Mouse (Mus musculus): Measurements from ENCODE around the gene Rfx4. TPM values are rescaled to one million over a fixed set of nuclear protein-coding genes. Genes with fewer than 3 reads are reported as not detected.

Gene Rfx4
- polyA plus RNA-seq, 1 experiment from 2014 or later: 0.05 TPM

DNA sequence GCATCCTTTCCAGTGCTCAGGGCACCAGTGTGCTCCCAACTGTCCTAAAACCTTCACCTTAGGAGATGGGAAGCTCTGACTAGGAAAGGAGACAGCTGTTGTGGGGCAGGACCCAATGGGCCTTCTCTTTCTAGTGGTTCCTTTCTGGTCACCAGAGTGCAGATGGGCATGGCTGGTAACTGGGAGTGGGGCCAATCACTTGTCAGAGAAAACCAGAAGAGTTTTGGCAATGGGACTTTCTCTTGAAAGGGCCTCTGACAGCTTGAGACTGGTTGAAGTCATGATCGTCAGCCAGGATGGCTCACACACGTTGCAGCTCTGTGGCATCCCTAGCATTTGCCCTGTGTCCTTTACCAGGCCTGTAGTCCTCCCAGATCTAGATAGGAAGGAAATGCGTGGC, 152.1 kb downstream of the Rfx4 start:
- Histone ChIP-seq H3K27me3 (ENCODE audit: insufficient read depth, low read length) (no peaks in the 10 kb centered on the region), H3K4me1 (replicated peaks; ENCODE audit: insufficient read depth, low read length) (peaks cover 7% of the 10 kb centered on the region), H3K9me3 (replicated peaks; ENCODE audit: low read length) (no peaks in the 10 kb centered on the region), H3K27ac (no peak overlapping the region), H3K9ac (ENCODE audit: low read depth, low read length) (no peak overlapping the region), H3K4me2 (ENCODE audit: low read length) (no peak overlapping the region), H3K36me3 (ENCODE audit: insufficient read depth, low read length) (no peaks in the 10 kb centered on the region), H3K4me3 (replicated peaks; ENCODE audit: low read depth, low read length) (no peak overlapping the region)
- no peak for TF ChIP-seq CTCF (IDR thresholded peaks at IDR 0.05; ENCODE audit: low read depth)
- ATAC-seq (replicated peaks; ENCODE audit: low FRiP score, low read depth) (no peak), DNase-seq (ENCODE audit: low spot score) (no peak)
- 90% methylated on average over 3 of the region's 3 CpGs for WGBS

DNA sequence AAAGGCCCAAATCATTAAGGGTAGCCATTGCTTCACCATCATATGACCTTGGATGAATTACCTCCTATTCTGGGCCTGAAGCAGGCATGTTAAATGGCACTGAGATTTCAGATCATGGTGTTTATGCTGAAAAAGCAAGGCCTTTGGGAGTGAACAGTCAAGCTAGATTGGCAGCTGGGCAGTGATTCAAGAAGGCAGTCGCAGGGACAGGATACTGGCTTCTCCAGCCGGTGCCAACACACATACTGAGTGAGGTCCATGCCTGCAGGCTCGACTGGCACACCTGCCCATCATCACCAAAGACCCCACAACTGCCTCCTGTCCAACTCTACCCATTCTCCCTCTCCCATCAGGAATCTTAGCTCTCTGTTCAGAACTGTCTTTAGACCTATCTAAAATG, 152.6 kb downstream of the Rfx4 start:
- no peak for DNase-seq (ENCODE audit: low spot score)
- Histone ChIP-seq H3K27me3 (ENCODE audit: insufficient read depth, low read length) (no peaks in the 10 kb centered on the region), H3K9ac (ENCODE audit: low read depth, low read length) (no peak overlapping the region), H3K9me3 (replicated peaks; ENCODE audit: low read length) (no peaks in the 10 kb centered on the region), H3K36me3 (ENCODE audit: insufficient read depth, low read length) (no peaks in the 10 kb centered on the region), H3K4me2 (ENCODE audit: low read length) (no peak overlapping the region), H3K27ac (no peak overlapping the region), H3K4me3 (replicated peaks; ENCODE audit: low read depth, low read length) (no peak overlapping the region), H3K4me1 (replicated peaks; ENCODE audit: insufficient read depth, low read length) (peaks cover 4% of the 10 kb centered on the region)
- TF ChIP-seq CTCF (IDR thresholded peaks at IDR 0.05; ENCODE audit: low read depth): no peak
- WGBS: 85% methylated on average over 3 of the region's 3 CpGs
- ATAC-seq (replicated peaks; ENCODE audit: low FRiP score, low read depth): no peak

DNA sequence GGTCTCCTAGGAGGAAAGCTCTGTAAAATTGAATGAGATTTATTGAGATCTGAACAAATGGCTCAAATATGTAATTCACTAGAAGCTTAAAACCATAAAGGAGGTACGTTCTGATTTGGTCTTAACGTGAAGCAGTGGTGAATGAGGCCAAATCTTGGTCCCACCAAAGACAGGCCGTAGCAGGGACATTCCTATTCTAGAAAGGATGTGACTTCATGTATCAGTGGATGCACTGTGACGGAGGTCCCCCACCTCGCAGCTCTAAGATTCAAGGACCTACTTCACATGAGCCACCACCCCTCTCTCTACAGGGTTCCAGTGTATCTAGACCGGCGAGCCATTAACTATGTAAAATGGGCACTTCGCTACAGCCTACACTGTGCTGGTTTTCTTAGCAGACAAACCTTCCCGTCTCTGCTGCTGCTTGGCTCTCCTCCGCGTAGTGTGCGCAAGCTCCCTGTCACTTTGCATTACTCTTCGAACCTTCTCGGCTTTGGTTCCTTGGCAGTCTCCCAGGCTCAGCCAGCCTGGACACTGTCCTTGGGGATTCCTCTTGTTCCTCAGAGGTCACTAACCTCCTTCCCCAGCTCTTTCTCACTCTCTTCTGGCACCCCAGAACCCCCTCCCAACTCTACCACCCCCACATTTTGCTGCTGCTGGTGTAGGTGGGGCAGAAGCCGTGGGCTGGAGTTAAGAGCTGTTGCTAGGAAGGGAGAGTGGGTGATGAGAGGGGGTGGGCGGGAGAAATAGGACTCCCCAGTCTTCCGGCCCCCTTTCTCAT, 153.3 kb downstream of the Rfx4 start:
- Histone ChIP-seq H3K36me3 (ENCODE audit: insufficient read depth, low read length) (no peaks in the 10 kb centered on the region), H3K4me1 (replicated peaks; ENCODE audit: insufficient read depth, low read length) (no peaks in the 10 kb centered on the region), H3K27ac (no peak overlapping the region), H3K4me3 (replicated peaks; ENCODE audit: low read depth, low read length) (no peak overlapping the region), H3K4me2 (ENCODE audit: low read length) (no peak overlapping the region), H3K9ac (ENCODE audit: low read depth, low read length) (no peak overlapping the region), H3K27me3 (ENCODE audit: insufficient read depth, low read length) (no peaks in the 10 kb centered on the region), H3K9me3 (replicated peaks; ENCODE audit: low read length) (no peaks in the 10 kb centered on the region)
- DNase-seq (ENCODE audit: low spot score): no peak
- no peak for TF ChIP-seq CTCF (IDR thresholded peaks at IDR 0.05; ENCODE audit: low read depth)
- ATAC-seq (replicated peaks; ENCODE audit: low FRiP score, low read depth): no peak
- 67% methylated on average over 17 of the region's 17 CpGs for WGBS

DNA sequence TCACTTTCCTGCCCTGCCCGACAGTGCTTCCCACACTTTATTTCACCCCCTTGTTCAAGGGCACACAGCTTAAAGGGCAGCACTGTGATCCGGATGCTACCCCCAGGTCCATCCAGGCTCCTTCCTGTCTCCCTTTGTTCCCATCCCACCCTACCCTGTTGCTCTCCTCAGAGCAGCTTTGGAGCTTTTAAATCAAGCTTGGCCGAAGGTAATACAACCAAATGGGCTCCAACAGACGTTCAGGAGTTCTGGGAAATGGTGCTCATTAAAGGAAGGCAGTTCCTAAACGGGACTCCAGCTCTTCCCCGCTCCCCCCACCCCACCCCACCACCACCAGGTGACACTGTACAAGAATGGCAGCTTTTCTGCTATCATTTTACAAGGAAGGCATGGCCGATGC, 154.3 kb downstream of the Rfx4 start:
- DNase-seq (ENCODE audit: low spot score) (no peak), ATAC-seq (replicated peaks; ENCODE audit: low FRiP score, low read depth) (no peak)
- no peak overlapping the region for H3K27ac ChIP-seq
- H3K4me2 ChIP-seq (ENCODE audit: low read length): no peak overlapping the region
- H3K9ac ChIP-seq (ENCODE audit: low read depth, low read length): no peak overlapping the region
- 35% methylated on average over 7 of the region's 7 CpGs for WGBS
- no peaks in the 10 kb centered on the region for H3K27me3 ChIP-seq (ENCODE audit: insufficient read depth, low read length)
- TF ChIP-seq CTCF (IDR thresholded peaks at IDR 0.05; ENCODE audit: low read depth): no peak
- H3K9me3 ChIP-seq (replicated peaks; ENCODE audit: low read length): no peaks in the 10 kb centered on the region
- H3K4me3 ChIP-seq (replicated peaks; ENCODE audit: low read depth, low read length): no peak overlapping the region
- H3K36me3 ChIP-seq (ENCODE audit: insufficient read depth, low read length): no peaks in the 10 kb centered on the region
- no peaks in the 10 kb centered on the region for H3K4me1 ChIP-seq (replicated peaks; ENCODE audit: insufficient read depth, low read length)

DNA sequence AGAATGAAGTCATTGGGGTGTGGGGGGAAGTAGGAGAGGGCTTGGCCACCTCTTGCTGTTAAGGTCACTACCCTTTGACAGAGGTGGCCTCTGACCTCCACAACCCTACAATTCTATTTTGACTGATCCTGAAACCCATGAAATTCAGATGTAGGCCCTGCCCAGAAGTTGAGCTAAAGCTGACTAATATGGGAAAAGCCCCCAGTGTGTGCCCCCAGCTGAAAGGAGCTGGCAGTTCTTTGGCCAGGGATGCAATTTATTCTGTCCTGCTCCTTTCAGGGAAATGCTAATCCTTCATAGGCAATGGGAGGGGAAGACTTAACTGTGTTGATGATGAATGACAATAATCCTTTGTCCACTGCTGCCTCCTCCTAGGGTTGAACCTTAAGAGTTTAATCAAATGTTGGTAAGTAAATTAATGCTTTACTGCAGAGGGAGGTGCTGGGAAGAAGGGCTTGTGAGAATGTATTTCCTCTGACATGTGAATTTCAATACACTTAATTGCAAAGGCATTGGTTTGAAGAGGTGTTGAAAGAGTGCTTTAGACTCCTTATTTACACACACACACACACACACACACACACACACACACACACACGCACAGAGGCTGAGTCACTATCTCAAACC, 155.0 kb downstream of the Rfx4 start:
- H3K4me1 ChIP-seq (replicated peaks; ENCODE audit: insufficient read depth, low read length): no peaks in the 10 kb centered on the region
- H3K27ac ChIP-seq: no peak overlapping the region
- H3K9me3 ChIP-seq (replicated peaks; ENCODE audit: low read length): no peaks in the 10 kb centered on the region
- no peak for DNase-seq (ENCODE audit: low spot score)
- H3K4me2 ChIP-seq (ENCODE audit: low read length): no peak overlapping the region
- H3K9ac ChIP-seq (ENCODE audit: low read depth, low read length): no peak overlapping the region
- no peak overlapping the region for H3K4me3 ChIP-seq (replicated peaks; ENCODE audit: low read depth, low read length)
- WGBS: 68% methylated on average over 1 of the region's 1 CpGs
- no peaks in the 10 kb centered on the region for H3K36me3 ChIP-seq (ENCODE audit: insufficient read depth, low read length)
- no peaks in the 10 kb centered on the region for H3K27me3 ChIP-seq (ENCODE audit: insufficient read depth, low read length)
- ATAC-seq (replicated peaks; ENCODE audit: low FRiP score, low read depth): no peak
- no peak for TF ChIP-seq CTCF (IDR thresholded peaks at IDR 0.05; ENCODE audit: low read depth)

DNA sequence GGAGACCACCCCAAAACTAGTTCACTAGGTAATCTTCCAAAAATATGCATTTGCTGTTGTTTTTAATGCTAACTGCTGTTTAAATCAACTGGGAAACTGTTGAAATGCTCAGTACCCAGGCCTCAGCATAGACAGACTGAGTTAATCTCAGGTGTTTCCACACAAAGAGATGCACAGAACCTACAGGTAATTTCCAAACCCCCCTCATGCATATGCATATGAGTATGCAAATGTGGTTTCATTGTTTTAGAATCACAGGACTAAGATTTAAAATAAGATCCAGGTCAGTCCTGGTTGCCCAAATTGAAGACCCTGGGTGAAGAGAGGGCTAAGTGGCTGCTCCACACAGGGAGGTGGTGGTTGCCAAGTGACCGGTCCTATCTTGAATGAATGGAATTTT, 157.3 kb downstream of the Rfx4 start:
- 82% methylated on average over 1 of the region's 1 CpGs for WGBS
- no peaks in the 10 kb centered on the region for H3K9me3 ChIP-seq (replicated peaks; ENCODE audit: low read length)
- H3K4me2 ChIP-seq (ENCODE audit: low read length): no peak overlapping the region
- ATAC-seq (replicated peaks; ENCODE audit: low FRiP score, low read depth) (no peak), DNase-seq (ENCODE audit: low spot score) (no peak)
- H3K27me3 ChIP-seq (ENCODE audit: insufficient read depth, low read length): no peaks in the 10 kb centered on the region
- H3K4me1 ChIP-seq (replicated peaks; ENCODE audit: insufficient read depth, low read length): 0 out of 2 replicates have a peak, but pooled peaks cover 2% of the 10 kb centered on the region
- TF ChIP-seq CTCF (IDR thresholded peaks at IDR 0.05; ENCODE audit: low read depth): no peak
- no peaks in the 10 kb centered on the region for H3K36me3 ChIP-seq (ENCODE audit: insufficient read depth, low read length)
- H3K4me3 ChIP-seq (replicated peaks; ENCODE audit: low read depth, low read length): no peak overlapping the region
- no peak overlapping the region for H3K9ac ChIP-seq (ENCODE audit: low read depth, low read length)
- no peak overlapping the region for H3K27ac ChIP-seq

Data from kidney, postnatal 0 days (tissue).